Mouse (Mus musculus): ENCODE data around the gene Tdpoz1. TPM values are rescaled to one million over a fixed set of nuclear protein-coding genes. Genes with fewer than 3 reads are reported as not detected.
"Not testable (repeated sequence)": the region's sequence is repeated elsewhere in the genome, so short reads cannot be mapped to it uniquely, and the experiment has no call there.

Tdpoz1 gene
- total RNA-seq (2015; ENCODE audit: low replicate concordance) (not detected in 2 replicates), total RNA-seq (2017; ENCODE audit: low replicate concordance) (not detected in 2 replicates)

GRCm38 (mm10) chr3:93676210-93676609, at the start of gene Tdpoz1:
Gene Tdpoz1, minus strand, starts transcription at chr3:93676310.
- ATAC-seq (replicated peaks; ENCODE audit: low FRiP score, poor library complexity, severe bottlenecking) = not testable (repeated sequence)

GRCm38 (mm10) chr3:93708969-93709637, 33.0 kb upstream of the Tdpoz1 start:
- ATAC-seq (replicated peaks; ENCODE audit: low FRiP score, poor library complexity, severe bottlenecking) = not testable (repeated sequence)

- not testable (repeated sequence) for ATAC-seq (replicated peaks; ENCODE audit: low FRiP score, poor library complexity, severe bottlenecking)
Observed at GRCm38 (mm10) chr3:93692970-93693369, 16.9 kb upstream of the Tdpoz1 start, which contains the start of gene Gm37596. Gene Gm37596, minus strand, starts transcription at chr3:93693070.

GRCm38 (mm10) chr3:93670805-93671503, 5.2 kb downstream of the Tdpoz1 start:
- not testable (repeated sequence) for ATAC-seq (replicated peaks; ENCODE audit: low FRiP score, poor library complexity, severe bottlenecking)

DNA sequence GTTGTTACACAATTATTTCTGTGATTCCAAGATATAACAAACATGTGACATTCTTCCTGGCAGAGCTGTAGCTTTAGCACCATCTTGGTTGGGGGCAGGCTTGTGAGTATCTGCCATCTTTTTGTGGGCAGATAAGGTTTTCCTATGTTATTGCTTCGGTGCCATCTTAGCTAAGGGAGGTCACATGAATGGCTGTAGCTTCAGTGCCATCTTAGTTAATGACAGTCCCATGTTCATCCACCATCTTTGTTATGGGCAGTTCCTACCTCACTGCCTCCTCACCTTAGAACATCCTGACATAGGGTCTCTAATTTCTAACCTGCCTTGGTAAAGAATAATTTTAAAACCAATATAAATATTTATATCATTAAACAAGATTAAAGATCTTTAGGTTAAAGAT, 21.9 kb downstream of the Tdpoz1 start:
- ATAC-seq (replicated peaks; ENCODE audit: low FRiP score, poor library complexity, severe bottlenecking) = no peak

DNA sequence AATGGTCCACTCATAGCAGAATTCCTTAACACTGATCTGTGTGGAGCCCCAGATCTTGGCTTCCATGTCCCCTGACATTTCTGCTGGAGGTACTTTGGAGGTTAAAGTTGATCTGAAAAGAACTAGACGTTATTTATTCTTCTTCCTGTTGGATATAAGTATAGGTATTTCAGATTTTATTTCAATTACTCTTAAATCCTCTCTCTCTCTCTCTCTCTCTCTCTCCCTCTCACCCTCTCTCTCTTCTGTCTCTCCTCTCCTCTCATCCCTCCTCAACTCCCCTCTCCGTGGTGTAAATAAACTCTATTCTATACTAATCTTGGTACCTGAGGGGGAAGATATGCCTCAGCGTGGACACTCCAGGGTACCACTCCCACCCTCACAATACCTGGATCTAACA, 23.5 kb downstream of the Tdpoz1 start, which contains the start of gene Tdpoz2:
TSS of gene Tdpoz2 (minus strand) at position 101 of the 400 bp plus-strand sequence.
- ATAC-seq (replicated peaks; ENCODE audit: low FRiP score, poor library complexity, severe bottlenecking) = no peak

DNA sequence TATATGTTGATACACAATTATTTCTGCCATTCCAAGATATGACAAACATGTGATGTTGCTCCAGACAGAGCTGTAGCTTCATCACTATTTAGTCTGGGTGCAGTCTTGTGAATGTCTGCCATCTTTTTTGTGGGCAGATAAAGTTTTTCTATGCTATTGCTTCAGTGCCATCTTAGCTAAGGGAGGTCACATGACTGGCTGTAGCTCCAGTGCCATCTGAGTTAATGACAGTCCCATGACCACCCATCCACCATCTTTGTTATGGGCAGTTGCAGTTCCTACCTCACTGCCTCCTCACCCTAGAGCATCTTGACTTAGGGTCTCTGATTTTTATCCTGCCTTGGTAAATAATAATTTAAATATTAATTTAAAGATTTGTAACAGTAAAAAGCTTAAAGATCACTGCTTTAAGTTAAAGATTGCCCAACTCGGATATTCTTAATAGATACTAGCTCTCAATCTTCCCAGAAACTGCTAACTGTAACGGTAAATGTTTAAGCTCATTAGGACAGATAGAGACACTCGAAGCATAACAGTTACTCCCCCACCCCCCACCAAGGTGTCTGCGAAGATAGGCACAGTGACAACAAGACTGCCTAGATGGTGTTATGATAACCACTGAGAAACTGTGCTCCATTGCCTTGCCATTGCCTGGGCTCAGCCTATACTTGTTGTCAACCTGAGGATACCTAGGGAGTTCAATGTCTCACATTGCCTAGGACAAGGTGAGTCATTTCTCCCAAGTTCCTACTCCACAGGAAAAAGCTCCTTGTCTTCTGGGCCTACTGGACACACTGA, 45.0 kb downstream of the Tdpoz1 start:
- not testable (repeated sequence) for ATAC-seq (replicated peaks; ENCODE audit: low FRiP score, poor library complexity, severe bottlenecking)

Other genes with a start within 250 kb of the Tdpoz1 start
- not detected in 2 replicates for gene Tchh, start 234.0 kb downstream of the Tdpoz1 start, total RNA-seq (2015; ENCODE audit: low replicate concordance)
- 0.26 TPM in 1 of 2 replicates, not detected in the other for gene Tchh, start 234.0 kb downstream of the Tdpoz1 start, total RNA-seq (2017; ENCODE audit: low replicate concordance)
- gene Tchhl1, start 207.6 kb downstream of the Tdpoz1 start, total RNA-seq (2015; ENCODE audit: low replicate concordance) = not detected in 2 replicates
- gene Tchhl1, start 207.6 kb downstream of the Tdpoz1 start, total RNA-seq (2017; ENCODE audit: low replicate concordance) = not detected in 2 replicates
- gene S100a11, start 155.8 kb downstream of the Tdpoz1 start, total RNA-seq (2015; ENCODE audit: low replicate concordance) = 477 and 485 TPM in 2 replicates
- 7.3 and 30.8 TPM in 2 replicates for gene S100a11, start 155.8 kb downstream of the Tdpoz1 start, total RNA-seq (2017; ENCODE audit: low replicate concordance)
- gene S100a10, start 121.2 kb downstream of the Tdpoz1 start, total RNA-seq (2015; ENCODE audit: low replicate concordance) = 41.1 and 59.5 TPM in 2 replicates
- 48.9 and 71.8 TPM in 2 replicates for gene S100a10, start 121.2 kb downstream of the Tdpoz1 start, total RNA-seq (2017; ENCODE audit: low replicate concordance)
- gene Tdpoz2, start 23.6 kb downstream of the Tdpoz1 start, total RNA-seq (2015; ENCODE audit: low replicate concordance) = not detected in 2 replicates
- gene Tdpoz2, start 23.6 kb downstream of the Tdpoz1 start, total RNA-seq (2017; ENCODE audit: low replicate concordance) = not detected in 2 replicates
- not detected in 2 replicates for gene Gm37596, start 16.8 kb upstream of the Tdpoz1 start, total RNA-seq (2015; ENCODE audit: low replicate concordance)
- gene Gm37596, start 16.8 kb upstream of the Tdpoz1 start, total RNA-seq (2017; ENCODE audit: low replicate concordance) = not detected in 2 replicates
- gene Gm5773, start 96.7 kb upstream of the Tdpoz1 start, total RNA-seq (2015; ENCODE audit: low replicate concordance) = not detected in 2 replicates
- not detected in 2 replicates for gene Gm5773, start 96.7 kb upstream of the Tdpoz1 start, total RNA-seq (2017; ENCODE audit: low replicate concordance)
- gene Tdpoz4, start 120.1 kb upstream of the Tdpoz1 start, total RNA-seq (2015; ENCODE audit: low replicate concordance) = not detected in 2 replicates
- not detected in 2 replicates for gene Tdpoz4, start 120.1 kb upstream of the Tdpoz1 start, total RNA-seq (2017; ENCODE audit: low replicate concordance)
- gene Tdpoz3, start 149.7 kb upstream of the Tdpoz1 start, total RNA-seq (2015; ENCODE audit: low replicate concordance) = not detected in 2 replicates
- not detected in 2 replicates for gene Tdpoz3, start 149.7 kb upstream of the Tdpoz1 start, total RNA-seq (2017; ENCODE audit: low replicate concordance)